Mouse (Mus musculus): ENCODE data around the gene Slc9a2. TPM values are rescaled to one million over a fixed set of nuclear protein-coding genes. Genes with fewer than 3 reads are reported as not detected.
"Not testable (repeated sequence)": the region's sequence is repeated elsewhere in the genome, so short reads cannot be mapped to it uniquely, and the experiment has no call there.

Slc9a2 gene
- not detected in 2 replicates for polyA plus RNA-seq (2016; fragmentation: Nextera tagmentation; extraction: Ambion mirVana)

DNA sequence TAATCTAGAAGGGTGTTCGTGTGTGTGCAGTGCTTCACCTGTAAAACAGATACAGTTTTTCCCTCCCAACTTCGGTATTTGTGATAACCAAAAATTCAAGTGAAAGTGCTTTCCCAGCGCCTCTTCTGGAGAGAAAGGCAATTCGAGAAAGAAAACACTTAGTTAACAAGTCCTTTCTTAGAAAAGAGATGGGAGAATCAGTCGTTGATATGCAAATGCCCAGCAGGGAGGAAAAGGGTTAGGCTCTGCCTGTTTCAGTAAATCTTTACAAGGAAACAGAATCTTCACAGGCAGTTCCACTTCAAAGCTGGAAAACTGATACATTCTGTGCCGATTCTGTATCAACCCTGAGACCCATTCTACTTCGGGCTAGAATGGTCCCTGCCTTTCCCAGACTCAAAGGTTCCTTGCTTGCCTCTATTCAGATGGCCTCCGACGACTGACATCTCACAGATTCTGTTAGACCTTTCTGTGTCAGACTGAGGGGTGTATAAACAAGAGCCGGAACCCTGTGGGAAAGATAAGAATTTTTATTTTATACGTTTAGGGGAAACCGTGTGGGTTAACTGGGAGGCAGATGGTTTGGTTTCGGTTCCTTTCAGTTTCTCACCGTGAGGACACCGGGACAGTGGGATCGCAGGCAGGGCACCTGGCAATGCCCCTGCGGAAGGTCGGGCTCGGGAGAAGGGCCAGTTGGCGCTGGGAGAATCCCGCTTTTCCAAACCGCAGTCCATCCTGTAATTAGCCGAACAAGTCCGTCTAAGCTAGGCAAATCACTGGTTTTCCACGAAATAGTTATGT lies at the start of gene Slc9a2:
Gene Slc9a2 (plus strand): TSS at position 508 of the 801 bp plus-strand sequence.
- 4% methylated on average over 25 of the region's 25 CpGs for WGBS
- DNase-seq (ENCODE audit: low spot score): no peak
- H3K27ac ChIP-seq: no peak within 1 kb of the TSS

DNA sequence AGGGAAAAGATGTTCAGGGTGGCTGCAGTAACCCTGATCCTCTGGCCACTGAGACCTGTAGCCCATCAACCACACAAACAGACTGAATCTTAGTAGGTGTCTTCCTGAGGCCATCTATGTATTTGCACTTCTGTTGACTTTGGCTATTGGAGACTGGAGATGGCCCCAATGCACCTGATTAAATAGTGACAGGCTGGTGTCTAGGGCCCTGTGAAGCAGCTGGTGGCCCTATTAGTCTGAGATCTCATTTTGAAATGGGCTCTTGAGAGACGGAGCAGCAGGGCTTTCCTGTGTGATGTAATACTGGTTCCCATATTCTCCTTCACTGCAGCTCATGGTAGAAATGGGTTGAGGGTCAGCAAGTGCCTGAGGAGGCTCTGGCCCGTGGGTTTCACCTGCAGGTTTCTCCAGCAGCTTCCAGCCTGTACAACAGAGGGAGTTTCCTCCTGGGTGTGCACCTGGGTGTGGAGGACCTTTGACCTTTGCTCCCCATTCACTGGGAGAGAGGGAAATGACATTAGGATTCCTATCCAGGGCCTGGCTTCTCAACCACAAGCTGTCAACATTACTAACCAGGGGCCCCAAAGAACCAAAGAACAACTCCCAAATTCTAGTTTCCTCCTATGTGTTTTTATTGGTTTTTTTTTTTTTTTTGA lies 47.8 kb upstream of the Slc9a2 start:
- no peaks in the 10 kb centered on the region for H3K4me1 ChIP-seq
- no peaks in the 10 kb centered on the region for H3K36me3 ChIP-seq
- WGBS: 66% methylated on average over 2 of the region's 2 CpGs
- H3K4me3 ChIP-seq: no peak overlapping the region
- H3K27ac ChIP-seq: no peak overlapping the region
- no peak for DNase-seq (ENCODE audit: low spot score)
- no peaks in the 10 kb centered on the region for H3K9me3 ChIP-seq (replicated peaks)
- H3K27me3 ChIP-seq (ENCODE audit: low read depth, poor library complexity, severe bottlenecking): no peaks in the 10 kb centered on the region

More for the DNA sequence above, at the start of gene Slc9a2:
- H3K27me3 ChIP-seq (ENCODE audit: low read depth, poor library complexity, severe bottlenecking): peaks cover 77% of the 10 kb centered on the region
- H3K4me1 ChIP-seq: peaks cover 19% of the 10 kb centered on the region
- peak within 1 kb of the TSS; percentile 54 for H3K4me3 ChIP-seq
- H3K9me3 ChIP-seq (replicated peaks): no peaks in the 10 kb centered on the region
- H3K36me3 ChIP-seq: no peaks in the 10 kb centered on the region

DNA sequence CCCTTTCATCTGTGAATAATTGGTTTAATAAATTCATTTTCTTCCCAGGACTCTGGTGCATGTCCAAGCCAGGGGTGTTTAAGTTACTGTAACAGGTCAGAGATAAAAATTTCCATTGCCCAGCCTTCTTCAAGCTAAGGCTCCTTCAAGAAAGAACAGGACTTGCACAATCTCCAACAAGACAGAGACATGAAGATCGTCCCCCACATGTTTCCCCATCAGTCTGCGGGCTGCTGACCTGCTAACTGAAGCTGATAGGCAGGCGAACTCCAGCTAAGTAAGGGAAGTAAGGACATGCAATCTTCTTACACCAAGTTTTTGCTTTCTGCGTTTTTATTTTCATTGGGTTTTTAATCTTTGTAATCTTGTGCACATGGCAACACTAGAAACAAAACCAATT lies 45.8 kb upstream of the Slc9a2 start:
- no peaks in the 10 kb centered on the region for H3K27me3 ChIP-seq (ENCODE audit: low read depth, poor library complexity, severe bottlenecking)
- no peak overlapping the region for H3K4me3 ChIP-seq
- no peak for DNase-seq (ENCODE audit: low spot score)
- WGBS: 92% methylated on average over 4 of the region's 4 CpGs
- no peaks in the 10 kb centered on the region for H3K36me3 ChIP-seq
- no peaks in the 10 kb centered on the region for H3K4me1 ChIP-seq
- H3K9me3 ChIP-seq (replicated peaks): no peaks in the 10 kb centered on the region
- no peak overlapping the region for H3K27ac ChIP-seq

GRCm38 (mm10) chr1:40648234-40648633 lies 32.1 kb upstream of the Slc9a2 start:
- H3K27me3 ChIP-seq (ENCODE audit: low read depth, poor library complexity, severe bottlenecking): no peaks in the 10 kb centered on the region
- H3K27ac ChIP-seq: no peak overlapping the region
- H3K9me3 ChIP-seq (replicated peaks): no peaks in the 10 kb centered on the region
- no peaks in the 10 kb centered on the region for H3K4me1 ChIP-seq
- 75% methylated on average over 2 of the region's 2 CpGs for WGBS
- H3K4me3 ChIP-seq: no peak overlapping the region
- DNase-seq (ENCODE audit: low spot score): no peak
- H3K36me3 ChIP-seq: no peaks in the 10 kb centered on the region

DNA sequence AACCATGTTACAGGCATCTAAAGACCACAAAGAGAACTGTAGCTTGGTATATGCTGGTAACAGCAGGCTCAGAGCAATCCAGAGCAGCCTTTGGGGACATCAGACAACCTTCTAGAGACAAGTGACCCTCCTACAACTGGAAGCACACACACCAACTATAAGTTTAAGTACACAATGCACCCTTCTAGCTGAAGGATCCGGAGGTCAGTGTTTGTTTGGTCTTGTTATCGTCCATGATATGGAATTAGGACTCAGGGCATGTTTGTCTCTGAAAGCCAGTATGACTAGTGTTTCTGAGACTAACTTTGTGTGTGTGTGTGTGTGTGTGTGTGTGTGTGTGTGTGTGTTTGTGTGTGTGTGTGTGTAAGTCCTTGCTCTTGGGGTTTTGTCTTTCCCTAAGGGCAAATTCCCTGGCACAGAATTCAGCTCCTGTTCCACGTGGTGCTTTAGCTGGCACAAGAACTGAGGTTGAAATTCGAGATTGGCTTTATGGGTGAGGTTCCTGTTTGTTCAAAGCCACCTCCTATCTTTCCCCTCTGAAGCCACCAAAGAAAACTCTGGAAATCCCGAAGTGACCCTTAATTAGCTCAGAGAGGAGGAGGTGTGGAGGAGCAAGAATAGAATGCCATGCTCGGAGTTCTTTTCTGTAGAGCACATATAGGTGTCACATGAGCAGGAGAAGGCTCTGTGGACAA lies 29.4 kb upstream of the Slc9a2 start:
- 75% methylated on average over 6 of the region's 6 CpGs for WGBS
- Histone ChIP-seq H3K27me3 (ENCODE audit: low read depth, poor library complexity, severe bottlenecking) (no peaks in the 10 kb centered on the region), H3K36me3 (no peaks in the 10 kb centered on the region), H3K27ac (no peak overlapping the region), H3K4me1 (no peaks in the 10 kb centered on the region), H3K9me3 (replicated peaks) (no peaks in the 10 kb centered on the region), H3K4me3 (no peak overlapping the region)
- no peak for DNase-seq (ENCODE audit: low spot score)

DNA sequence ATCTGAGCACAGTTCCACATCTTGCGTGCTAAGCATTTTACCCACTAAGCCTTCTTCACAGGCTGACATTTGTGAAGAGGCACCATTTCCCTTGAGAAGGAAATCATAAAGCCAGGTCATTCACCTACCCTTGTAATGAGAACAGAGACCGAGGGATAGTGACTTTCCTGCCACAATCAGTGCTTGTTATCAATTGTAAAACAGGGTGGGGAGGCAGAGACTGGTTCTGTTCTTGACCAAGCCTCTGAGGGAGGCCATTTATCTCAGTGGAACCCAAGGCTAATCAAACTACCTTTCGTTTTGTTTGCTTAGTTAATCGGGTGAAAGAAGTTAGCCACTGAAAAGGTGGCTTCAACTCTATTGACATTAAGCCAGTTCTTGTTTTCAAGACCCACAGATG lies 23.3 kb upstream of the Slc9a2 start:
- Histone ChIP-seq H3K9me3 (replicated peaks) (no peaks in the 10 kb centered on the region), H3K27ac (no peak overlapping the region), H3K27me3 (ENCODE audit: low read depth, poor library complexity, severe bottlenecking) (no peaks in the 10 kb centered on the region), H3K4me1 (peaks cover 9% of the 10 kb centered on the region; the same call in 1 of the 2 replicates), H3K36me3 (no peaks in the 10 kb centered on the region), H3K4me3 (no peak overlapping the region)
- 88% methylated on average over 4 of the region's 4 CpGs for WGBS
- no peak for DNase-seq (ENCODE audit: low spot score)

DNA sequence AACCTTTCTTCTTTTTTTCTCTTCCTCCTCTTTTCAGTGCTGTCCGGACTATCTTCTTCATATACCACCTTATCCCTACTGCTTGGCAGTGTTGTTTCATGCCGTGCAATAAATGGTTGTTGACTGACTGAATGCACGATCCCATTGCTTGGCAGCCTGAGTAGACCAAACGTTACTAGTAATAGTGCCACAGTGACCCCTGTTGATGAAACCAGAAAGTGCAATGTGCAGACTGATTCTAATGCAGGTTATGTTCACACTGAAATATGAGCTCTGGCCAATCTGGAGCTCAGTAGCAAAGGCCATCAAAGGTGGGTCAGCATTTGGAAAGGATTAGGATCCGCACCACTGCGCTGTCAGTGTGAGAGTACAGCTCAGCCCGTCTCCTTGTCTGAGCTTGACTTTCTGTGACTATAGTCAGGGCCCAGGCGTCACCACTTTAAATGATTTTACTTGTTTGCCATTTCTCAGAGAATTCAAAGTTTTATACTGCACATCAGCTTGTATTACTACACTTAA lies 22.3 kb upstream of the Slc9a2 start:
- Histone ChIP-seq H3K4me1 (peaks cover 9% of the 10 kb centered on the region; the same call in 1 of the 2 replicates), H3K27me3 (ENCODE audit: low read depth, poor library complexity, severe bottlenecking) (no peaks in the 10 kb centered on the region), H3K27ac (no peak overlapping the region), H3K9me3 (replicated peaks) (no peaks in the 10 kb centered on the region), H3K36me3 (no peaks in the 10 kb centered on the region), H3K4me3 (no peak overlapping the region)
- peak; percentile 49 for DNase-seq (ENCODE audit: low spot score)
- WGBS: 41% methylated on average over 8 of the region's 8 CpGs

- no peak for DNase-seq (ENCODE audit: low spot score)
- 62% methylated on average over 12 of the region's 12 CpGs for WGBS
- H3K36me3 ChIP-seq: no peaks in the 10 kb centered on the region
- H3K4me3 ChIP-seq: no peak overlapping the region
- no peaks in the 10 kb centered on the region for H3K27me3 ChIP-seq (ENCODE audit: low read depth, poor library complexity, severe bottlenecking)
- H3K9me3 ChIP-seq (replicated peaks): no peaks in the 10 kb centered on the region
- peaks cover 9% of the 10 kb centered on the region; the same call in 1 of the 2 replicates for H3K4me1 ChIP-seq
- no peak overlapping the region for H3K27ac ChIP-seq
These were observed 21.4 kb upstream of the Slc9a2 start for GRCm38 (mm10) chr1:40659017-40659416.

DNA sequence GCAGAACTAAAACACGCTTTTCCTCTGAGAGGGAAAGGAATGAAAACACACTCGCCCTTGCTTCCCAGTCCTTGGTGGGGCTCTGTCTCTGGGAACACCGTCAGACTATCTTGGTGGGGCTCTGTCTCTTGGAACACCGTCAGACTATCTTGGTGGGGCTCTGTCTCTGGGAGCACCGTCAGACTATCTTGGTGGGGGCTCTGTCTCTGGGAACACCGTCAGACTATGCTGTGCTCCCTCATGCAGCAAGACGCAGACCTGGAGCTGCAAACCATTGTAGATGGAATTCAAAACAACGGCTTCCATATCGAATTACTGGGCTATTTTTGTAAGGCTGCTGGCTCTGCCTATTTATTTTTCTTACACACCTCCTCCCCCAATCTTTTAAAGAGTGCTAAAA lies 20.9 kb upstream of the Slc9a2 start:
- Histone ChIP-seq H3K27me3 (ENCODE audit: low read depth, poor library complexity, severe bottlenecking) (no peaks in the 10 kb centered on the region), H3K4me1 (peaks cover 9% of the 10 kb centered on the region; the same call in 1 of the 2 replicates), H3K4me3 (no peak overlapping the region), H3K36me3 (no peaks in the 10 kb centered on the region), H3K9me3 (replicated peaks) (no peaks in the 10 kb centered on the region), H3K27ac (no peak overlapping the region)
- no peak for DNase-seq (ENCODE audit: low spot score)
- WGBS: 74% methylated on average over 9 of the region's 9 CpGs

DNA sequence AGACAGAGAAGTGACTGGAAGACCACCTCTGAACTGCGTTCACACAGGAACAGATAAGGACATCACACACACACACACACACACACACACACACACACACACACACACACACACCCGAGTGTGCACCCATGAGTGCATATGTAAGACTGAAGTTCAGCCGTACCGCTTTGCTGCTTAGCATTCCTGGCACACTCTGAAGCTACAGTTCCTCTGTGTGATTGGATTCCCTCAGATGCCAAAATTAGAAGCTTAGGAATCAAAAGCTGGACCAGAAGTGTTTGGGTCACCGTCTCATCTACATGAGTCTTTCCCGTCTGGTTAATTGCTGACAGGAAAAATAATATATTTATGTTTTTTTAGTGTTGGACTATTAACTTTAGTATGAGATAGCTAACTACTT lies 19.5 kb upstream of the Slc9a2 start:
- H3K36me3 ChIP-seq: no peaks in the 10 kb centered on the region
- WGBS: 91% methylated on average over 6 of the region's 6 CpGs

GRCm38 (mm10) chr1:40665401-40666370 lies 14.7 kb upstream of the Slc9a2 start:
- Histone ChIP-seq H3K9me3 (replicated peaks) (no peaks in the 10 kb centered on the region), H3K27me3 (ENCODE audit: low read depth, poor library complexity, severe bottlenecking) (0 out of 2 replicates have a peak, but pooled peaks cover 9% of the 10 kb centered on the region), H3K4me1 (peaks cover 4% of the 10 kb centered on the region; the same call in 1 of the 2 replicates), H3K27ac (no peak overlapping the region), H3K36me3 (no peaks in the 10 kb centered on the region), H3K4me3 (no peak overlapping the region)
- no peak for DNase-seq (ENCODE audit: low spot score)
- WGBS: 35% methylated on average over 12 of the region's 12 CpGs

More for the DNA sequence above, 19.5 kb upstream of the Slc9a2 start:
- DNase-seq (ENCODE audit: low spot score): no peak
- Histone ChIP-seq H3K4me1 (peaks cover 9% of the 10 kb centered on the region; the same call in 1 of the 2 replicates), H3K27ac (no peak overlapping the region), H3K9me3 (replicated peaks) (no peaks in the 10 kb centered on the region), H3K4me3 (no peak overlapping the region), H3K27me3 (ENCODE audit: low read depth, poor library complexity, severe bottlenecking) (0 out of 2 replicates have a peak, but pooled peaks cover 8% of the 10 kb centered on the region)

- not testable (repeated sequence) for H3K4me3 ChIP-seq; DNase-seq (ENCODE audit: low spot score); H3K36me3 ChIP-seq; H3K4me1 ChIP-seq; H3K27ac ChIP-seq; H3K9me3 ChIP-seq (replicated peaks); H3K27me3 ChIP-seq (ENCODE audit: low read depth, poor library complexity, severe bottlenecking)
- 31% methylated on average over 3 of the region's 3 CpGs for WGBS
These were observed 12.9 kb upstream of the Slc9a2 start for GRCm38 (mm10) chr1:40667442-40667841.

Data from limb, embryonic 10.5 days (tissue).